Mouse (Mus musculus): Measurements from ENCODE around the gene Slc22a8. TPM values are rescaled to one million over a fixed set of nuclear protein-coding genes. Genes with fewer than 3 reads are reported as not detected.

The Slc22a8 gene
- polyA plus RNA-seq, 1 experiment from 2014 or later = 6.4 TPM

DNA sequence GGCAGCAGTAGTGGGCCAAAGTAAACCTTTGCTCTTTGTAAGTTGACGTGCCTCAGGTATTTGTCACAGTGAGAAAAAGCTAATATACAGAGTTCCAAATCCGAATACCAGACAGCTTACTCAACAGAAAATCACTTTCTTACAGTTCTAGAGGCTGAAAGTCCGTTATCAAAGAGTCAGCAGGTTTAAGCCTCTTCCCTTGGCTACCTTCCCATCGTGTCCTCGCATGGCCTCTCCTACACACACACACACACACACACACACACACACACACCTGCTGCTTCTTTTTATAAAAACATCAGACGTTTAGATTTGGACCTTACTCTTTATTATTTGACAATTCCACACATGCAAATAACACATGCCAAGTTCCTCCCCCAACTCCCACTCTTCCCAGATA is 39.8 kb downstream of the Slc22a8 start:
- no peak overlapping the region for H3K27ac ChIP-seq (replicated peaks; ENCODE audit: low read depth, low read length)
- H3K9me3 ChIP-seq (ENCODE audit: control insufficient read depth, low read length) = no peaks in the 10 kb centered on the region
- no peaks in the 10 kb centered on the region for H3K27me3 ChIP-seq (ENCODE audit: control insufficient read depth, insufficient read depth, low read length)
- DNase-seq (no peak), ATAC-seq (ENCODE audit: low FRiP score, low TSS enrichment) (no peak)
- no peak overlapping the region for H3K4me2 ChIP-seq (ENCODE audit: low read length)
- no peak overlapping the region for H3K9ac ChIP-seq (replicated peaks; ENCODE audit: low read length)
- WGBS = 86% methylated on average over 6 of the region's 6 CpGs
- H3K36me3 ChIP-seq (ENCODE audit: control insufficient read depth, insufficient read depth, low read length) = no peaks in the 10 kb centered on the region
- H3K4me1 ChIP-seq (ENCODE audit: control insufficient read depth, insufficient read depth, low read length) = no peaks in the 10 kb centered on the region
- H3K4me3 ChIP-seq (replicated peaks; ENCODE audit: low read depth, low read length) = no peak overlapping the region

DNA sequence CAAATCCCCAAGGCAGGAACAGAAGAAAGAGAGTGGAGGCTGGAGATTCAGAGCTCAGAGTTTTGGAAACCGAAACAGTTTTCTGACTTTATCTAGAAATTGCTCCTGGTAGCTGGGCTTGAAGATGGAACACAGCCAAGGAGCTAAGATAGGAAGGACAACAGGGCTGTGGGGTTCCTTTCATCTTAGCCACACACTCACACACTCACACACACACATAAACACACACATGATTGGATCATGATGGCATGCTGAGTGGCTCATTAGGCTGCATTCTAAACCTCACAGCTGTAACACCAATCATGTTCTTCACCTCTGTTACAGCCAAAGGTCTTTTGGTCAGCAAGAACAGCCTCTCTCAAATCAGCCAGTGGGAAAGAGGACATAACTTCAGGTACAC is 41.0 kb downstream of the Slc22a8 start:
- Histone ChIP-seq H3K9ac (replicated peaks; ENCODE audit: low read length) (no peak overlapping the region), H3K36me3 (ENCODE audit: control insufficient read depth, insufficient read depth, low read length) (no peaks in the 10 kb centered on the region), H3K4me1 (ENCODE audit: control insufficient read depth, insufficient read depth, low read length) (no peaks in the 10 kb centered on the region), H3K9me3 (ENCODE audit: control insufficient read depth, low read length) (no peaks in the 10 kb centered on the region), H3K27ac (replicated peaks; ENCODE audit: low read depth, low read length) (no peak overlapping the region), H3K27me3 (ENCODE audit: control insufficient read depth, insufficient read depth, low read length) (no peaks in the 10 kb centered on the region), H3K4me2 (ENCODE audit: low read length) (no peak overlapping the region), H3K4me3 (replicated peaks; ENCODE audit: low read depth, low read length) (no peak overlapping the region)
- no peak for DNase-seq
- WGBS = 83% methylated on average over 1 of the region's 1 CpGs
- no peak for ATAC-seq (ENCODE audit: low FRiP score, low TSS enrichment)

GRCm38 (mm10) chr19:8642086-8642485 is 51.0 kb downstream of the Slc22a8 start:
- Histone ChIP-seq H3K36me3 (ENCODE audit: control insufficient read depth, insufficient read depth, low read length) (no peaks in the 10 kb centered on the region), H3K9ac (replicated peaks; ENCODE audit: low read length) (no peak overlapping the region), H3K27me3 (ENCODE audit: control insufficient read depth, insufficient read depth, low read length) (no peaks in the 10 kb centered on the region), H3K4me3 (replicated peaks; ENCODE audit: low read depth, low read length) (no peak overlapping the region), H3K4me2 (ENCODE audit: low read length) (no peak overlapping the region), H3K9me3 (ENCODE audit: control insufficient read depth, low read length) (no peaks in the 10 kb centered on the region), H3K4me1 (ENCODE audit: control insufficient read depth, insufficient read depth, low read length) (no peaks in the 10 kb centered on the region), H3K27ac (replicated peaks; ENCODE audit: low read depth, low read length) (no peak overlapping the region)
- no peak for ATAC-seq (ENCODE audit: low FRiP score, low TSS enrichment)
- DNase-seq = no peak
- WGBS = 81% methylated on average over 5 of the region's 5 CpGs

DNA sequence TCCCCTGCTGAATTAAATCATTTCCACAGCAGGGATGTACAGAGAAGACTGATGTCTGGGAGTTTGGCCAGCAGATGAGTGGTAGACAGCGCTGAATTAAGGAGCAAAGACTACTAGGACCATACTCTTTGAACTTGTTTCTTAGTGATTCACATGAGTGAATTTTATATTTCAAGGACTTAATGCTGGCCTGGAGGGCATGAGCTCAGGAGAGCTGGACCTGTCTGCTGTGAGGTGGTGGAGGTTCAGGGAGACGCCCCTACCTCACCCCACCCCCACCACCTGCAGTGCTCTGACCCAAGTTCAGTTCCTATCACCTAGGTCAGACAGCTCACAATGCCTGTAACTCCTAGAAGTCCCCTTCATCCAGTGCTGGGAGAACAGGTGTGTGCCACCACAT is 55.3 kb downstream of the Slc22a8 start:
- ATAC-seq (ENCODE audit: low FRiP score, low TSS enrichment) (no peak), DNase-seq (no peak)
- Histone ChIP-seq H3K9me3 (ENCODE audit: control insufficient read depth, low read length) (no peaks in the 10 kb centered on the region), H3K27ac (replicated peaks; ENCODE audit: low read depth, low read length) (no peak overlapping the region), H3K36me3 (ENCODE audit: control insufficient read depth, insufficient read depth, low read length) (no peaks in the 10 kb centered on the region), H3K4me3 (replicated peaks; ENCODE audit: low read depth, low read length) (no peak overlapping the region), H3K9ac (replicated peaks; ENCODE audit: low read length) (no peak overlapping the region), H3K4me2 (ENCODE audit: low read length) (no peak overlapping the region), H3K4me1 (ENCODE audit: control insufficient read depth, insufficient read depth, low read length) (no peaks in the 10 kb centered on the region), H3K27me3 (ENCODE audit: control insufficient read depth, insufficient read depth, low read length) (no peaks in the 10 kb centered on the region)
- WGBS = 69% methylated on average over 2 of the region's 2 CpGs

- H3K27ac ChIP-seq (replicated peaks; ENCODE audit: low read depth, low read length) = no peak overlapping the region
- no peaks in the 10 kb centered on the region for H3K4me1 ChIP-seq (ENCODE audit: control insufficient read depth, insufficient read depth, low read length)
- DNase-seq = no peak
- no peak overlapping the region for H3K9ac ChIP-seq (replicated peaks; ENCODE audit: low read length)
- no peaks in the 10 kb centered on the region for H3K9me3 ChIP-seq (ENCODE audit: control insufficient read depth, low read length)
- H3K4me2 ChIP-seq (ENCODE audit: low read length) = no peak overlapping the region
- no peaks in the 10 kb centered on the region for H3K27me3 ChIP-seq (ENCODE audit: control insufficient read depth, insufficient read depth, low read length)
- ATAC-seq (ENCODE audit: low FRiP score, low TSS enrichment) = no peak
- no peaks in the 10 kb centered on the region for H3K36me3 ChIP-seq (ENCODE audit: control insufficient read depth, insufficient read depth, low read length)
- no peak overlapping the region for H3K4me3 ChIP-seq (replicated peaks; ENCODE audit: low read depth, low read length)
Measured at GRCm38 (mm10) chr19:8655833-8656232, 64.8 kb downstream of the Slc22a8 start.

DNA sequence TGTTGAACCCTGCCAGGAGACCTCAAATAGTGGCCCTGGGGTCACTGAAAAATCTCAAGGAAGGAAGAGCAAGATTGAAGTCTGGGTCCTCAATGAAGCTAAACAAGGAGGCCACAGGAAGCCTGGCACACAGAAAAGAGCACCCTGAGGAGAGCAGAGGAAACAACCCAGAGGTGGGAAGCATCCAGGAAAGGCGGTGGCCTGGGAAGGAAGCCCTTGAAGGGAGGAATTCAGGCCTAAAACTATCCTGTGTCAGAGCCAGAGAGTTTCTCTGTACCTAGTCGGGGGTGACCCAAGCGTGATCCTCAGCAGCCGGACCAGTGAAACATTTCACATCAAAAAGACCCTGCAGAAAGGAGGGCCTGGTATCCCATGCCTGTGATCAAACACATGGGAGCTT is 65.3 kb downstream of the Slc22a8 start:
- ATAC-seq (ENCODE audit: low FRiP score, low TSS enrichment) (no peak), DNase-seq (no peak)
- 79% methylated on average over 4 of the region's 4 CpGs for WGBS

More for the DNA sequence above, 65.3 kb downstream of the Slc22a8 start:
- H3K4me1 ChIP-seq (ENCODE audit: control insufficient read depth, insufficient read depth, low read length) = no peaks in the 10 kb centered on the region
- H3K36me3 ChIP-seq (ENCODE audit: control insufficient read depth, insufficient read depth, low read length) = no peaks in the 10 kb centered on the region
- no peak overlapping the region for H3K27ac ChIP-seq (replicated peaks; ENCODE audit: low read depth, low read length)
- no peaks in the 10 kb centered on the region for H3K9me3 ChIP-seq (ENCODE audit: control insufficient read depth, low read length)
- H3K4me2 ChIP-seq (ENCODE audit: low read length) = no peak overlapping the region
- no peak overlapping the region for H3K9ac ChIP-seq (replicated peaks; ENCODE audit: low read length)
- H3K27me3 ChIP-seq (ENCODE audit: control insufficient read depth, insufficient read depth, low read length) = no peaks in the 10 kb centered on the region
- no peak overlapping the region for H3K4me3 ChIP-seq (replicated peaks; ENCODE audit: low read depth, low read length)

Other genes with a start within 250 kb of the Slc22a8 start
- gene Slc22a30, start 186.1 kb upstream of the Slc22a8 start, polyA plus RNA-seq (2014; fragmentation: Nextera tagmentation; extraction: Ambion mirVana) = 0.11 TPM in 1 of 2 replicates, not detected in the other
- gene Slc22a6, start 26.8 kb downstream of the Slc22a8 start, polyA plus RNA-seq (2014; fragmentation: Nextera tagmentation; extraction: Ambion mirVana) = 8.0 TPM in 1 of 2 replicates, not detected in the other
- 0.19 and 0.45 TPM in 2 replicates for gene Chrm1, start 72.5 kb downstream of the Slc22a8 start, polyA plus RNA-seq (2014; fragmentation: Nextera tagmentation; extraction: Ambion mirVana)
- 157 TPM in 2 replicates for gene Slc3a2, start 132.1 kb downstream of the Slc22a8 start, polyA plus RNA-seq (2014; fragmentation: Nextera tagmentation; extraction: Ambion mirVana)
- gene Wdr74, start 144.6 kb downstream of the Slc22a8 start, polyA plus RNA-seq (2014; fragmentation: Nextera tagmentation; extraction: Ambion mirVana) = 89.1 and 95.7 TPM in 2 replicates
- 0.97 and 1.1 TPM in 2 replicates for gene 1700092M07Rik, start 149.5 kb downstream of the Slc22a8 start, polyA plus RNA-seq (2014; fragmentation: Nextera tagmentation; extraction: Ambion mirVana)
- 102 and 110 TPM in 2 replicates for gene Stx5a, start 150.2 kb downstream of the Slc22a8 start, polyA plus RNA-seq (2014; fragmentation: Nextera tagmentation; extraction: Ambion mirVana)
- gene Nxf1, start 165.8 kb downstream of the Slc22a8 start, polyA plus RNA-seq (2014; fragmentation: Nextera tagmentation; extraction: Ambion mirVana) = 146 and 171 TPM in 2 replicates
- 270 and 278 TPM in 2 replicates for gene Tmem223, start 179.7 kb downstream of the Slc22a8 start, polyA plus RNA-seq (2014; fragmentation: Nextera tagmentation; extraction: Ambion mirVana)
- gene Tmem179b, start 183.2 kb downstream of the Slc22a8 start, polyA plus RNA-seq (2014; fragmentation: Nextera tagmentation; extraction: Ambion mirVana) = 24.8 and 32.4 TPM in 2 replicates
- gene Taf6l, start 195.2 kb downstream of the Slc22a8 start, polyA plus RNA-seq (2014; fragmentation: Nextera tagmentation; extraction: Ambion mirVana) = 18.0 and 21.0 TPM in 2 replicates
- gene Polr2g, start 207.3 kb downstream of the Slc22a8 start, polyA plus RNA-seq (2014; fragmentation: Nextera tagmentation; extraction: Ambion mirVana) = 156 and 165 TPM in 2 replicates
- gene Zbtb3, start 211.3 kb downstream of the Slc22a8 start, polyA plus RNA-seq (2014; fragmentation: Nextera tagmentation; extraction: Ambion mirVana) = 7.2 and 7.9 TPM in 2 replicates
- gene Ttc9c, start 228.1 kb downstream of the Slc22a8 start, polyA plus RNA-seq (2014; fragmentation: Nextera tagmentation; extraction: Ambion mirVana) = 37.5 and 55.8 TPM in 2 replicates
- 8.8 and 9.6 TPM in 2 replicates for gene Hnrnpul2, start 228.8 kb downstream of the Slc22a8 start, polyA plus RNA-seq (2014; fragmentation: Nextera tagmentation; extraction: Ambion mirVana)
- gene AC129217.1, start 238.5 kb downstream of the Slc22a8 start, polyA plus RNA-seq (2014; fragmentation: Nextera tagmentation; extraction: Ambion mirVana) = not detected in 2 replicates
- 78.2 and 98.7 TPM in 2 replicates for gene Bscl2, start 246.2 kb downstream of the Slc22a8 start, polyA plus RNA-seq (2014; fragmentation: Nextera tagmentation; extraction: Ambion mirVana)
- gene Gng3, start 247.9 kb downstream of the Slc22a8 start, polyA plus RNA-seq (2014; fragmentation: Nextera tagmentation; extraction: Ambion mirVana) = 466 and 598 TPM in 2 replicates